Mouse (Mus musculus): ENCODE results near the gene Gm43720.
A peak's percentile ranks its signal among the peaks of the same experiment; 100 is the strongest.
"Not testable (repeated sequence)": the region's sequence is repeated elsewhere in the genome, so short reads cannot be mapped to it uniquely, and the experiment has no call there.

Gm43720 gene

DNA sequence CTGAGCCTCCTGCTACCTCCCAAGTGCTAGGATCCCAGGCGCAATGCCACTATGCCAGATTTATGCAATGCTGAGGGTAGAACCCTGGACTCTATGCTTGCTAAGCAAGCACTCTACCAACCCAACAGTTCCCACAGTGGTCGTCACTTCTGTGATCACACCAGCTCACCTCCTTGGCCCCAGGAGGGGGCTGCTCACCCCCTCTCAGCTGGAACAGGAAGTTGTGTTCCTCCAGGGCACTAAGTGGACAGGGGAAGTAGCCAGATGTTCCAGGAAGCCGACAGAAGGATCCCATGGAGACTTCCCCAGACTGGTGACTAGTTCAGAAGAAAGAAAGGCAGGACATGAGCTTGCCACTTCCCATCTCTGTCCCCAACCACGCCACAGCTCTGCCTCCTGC is 17.8 kb downstream of the Gm43720 start:
- no peak for DNase-seq (ENCODE audit: low spot score in 2 of 2)

DNA sequence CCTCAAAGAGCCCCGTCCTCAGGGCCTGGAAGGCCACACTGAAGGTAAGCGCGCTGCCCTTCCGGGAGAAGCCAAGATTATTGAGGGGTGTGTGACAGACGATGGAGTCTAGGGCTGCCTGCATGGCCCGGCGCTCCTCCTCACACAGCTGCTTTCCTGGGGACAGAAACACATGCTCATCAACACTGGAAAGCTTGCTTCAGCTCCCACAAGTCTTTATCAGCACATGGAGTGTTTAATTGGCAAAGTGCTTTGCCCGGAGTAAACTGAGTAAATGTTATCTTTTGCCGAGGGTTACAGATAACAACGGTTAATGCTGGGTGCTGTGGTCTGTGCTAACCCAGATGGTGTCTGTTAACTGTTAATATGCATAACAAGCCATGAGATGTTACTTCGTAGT is 18.9 kb downstream of the Gm43720 start:
- DNase-seq (ENCODE audit: low spot score in 2 of 2): no peak

DNA sequence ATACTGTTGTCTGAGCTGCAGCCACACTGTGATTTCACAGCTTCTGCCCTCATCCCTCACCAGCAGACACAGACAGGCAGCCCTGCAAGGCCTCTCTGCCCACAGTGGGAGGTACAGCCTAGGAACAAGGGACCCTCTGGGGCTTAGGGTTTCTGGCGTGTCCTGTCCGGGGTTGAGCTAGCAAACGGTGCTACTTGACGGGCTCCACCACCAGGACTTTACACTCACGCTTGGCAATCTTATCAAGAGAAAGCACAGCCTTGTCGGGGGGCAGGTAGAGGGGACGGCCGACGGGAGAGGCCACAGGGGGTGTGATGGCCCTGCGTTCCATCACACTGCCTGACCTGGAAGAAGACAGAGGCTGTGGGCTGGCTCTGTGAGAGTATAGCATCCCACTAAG is 19.7 kb downstream of the Gm43720 start:
- DNase-seq (ENCODE audit: low spot score in 2 of 2): no peak

DNA sequence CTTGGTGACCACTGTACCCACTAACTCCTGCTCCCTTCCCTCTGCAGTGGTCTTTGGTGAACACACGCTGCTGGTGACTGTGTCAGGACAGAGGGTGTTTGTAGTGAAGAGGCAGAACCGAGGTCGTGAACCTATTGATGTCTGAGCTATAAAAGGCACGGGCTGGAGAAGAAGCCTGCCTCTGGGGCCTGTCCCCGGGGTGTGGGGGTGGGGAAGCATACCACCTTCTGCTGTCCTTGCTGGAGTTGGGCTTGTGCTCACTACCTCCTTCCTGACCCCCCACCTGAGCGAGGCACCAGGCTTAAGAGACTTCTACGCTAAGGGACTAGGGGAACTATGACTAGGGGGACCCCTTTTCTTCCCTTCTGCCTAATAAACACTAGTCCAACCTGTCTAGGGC is 20.8 kb downstream of the Gm43720 start:
- DNase-seq (ENCODE audit: low spot score in 2 of 2): no peak

DNA sequence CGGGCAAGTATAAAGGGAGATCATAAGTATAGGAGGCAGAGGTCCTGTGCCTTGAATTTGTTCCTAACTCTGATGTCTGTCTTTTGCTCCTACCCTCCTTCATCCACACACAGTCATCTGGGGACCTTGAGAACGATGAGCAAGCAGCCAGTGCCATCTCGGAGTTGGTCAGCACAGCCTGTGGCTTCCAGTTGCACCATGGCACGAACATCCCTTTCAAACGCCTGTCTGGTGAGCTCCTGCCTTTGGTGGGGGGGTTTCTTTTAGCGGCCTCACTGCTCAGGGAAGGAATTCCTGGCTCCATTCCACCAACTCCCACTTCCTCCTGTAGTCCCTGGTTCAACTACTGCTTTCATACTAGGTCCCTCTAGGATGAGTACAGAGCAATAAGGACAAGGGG is 21.2 kb downstream of the Gm43720 start:
- no peak for DNase-seq (ENCODE audit: low spot score in 2 of 2)

DNA sequence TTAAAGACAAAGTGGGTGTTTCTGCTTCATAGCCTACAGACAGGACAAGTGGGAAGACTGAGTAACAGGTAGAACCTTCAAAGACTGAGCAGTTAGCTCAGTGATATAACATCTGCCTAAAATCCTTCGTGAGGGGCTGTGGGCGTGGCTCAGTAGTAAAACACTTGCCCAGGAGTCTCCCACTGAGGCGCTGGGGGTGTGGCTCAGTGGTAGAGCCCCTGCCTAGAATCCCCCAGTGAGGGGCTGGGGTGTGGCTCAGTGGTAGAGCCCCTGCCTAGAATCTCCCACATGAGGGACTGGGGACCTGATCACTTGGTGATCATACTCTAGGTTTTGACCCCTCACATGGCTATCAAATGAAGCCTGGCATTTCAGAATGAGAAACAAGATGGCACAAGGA is 21.7 kb downstream of the Gm43720 start:
- no peak for DNase-seq (ENCODE audit: low spot score in 2 of 2)

DNA sequence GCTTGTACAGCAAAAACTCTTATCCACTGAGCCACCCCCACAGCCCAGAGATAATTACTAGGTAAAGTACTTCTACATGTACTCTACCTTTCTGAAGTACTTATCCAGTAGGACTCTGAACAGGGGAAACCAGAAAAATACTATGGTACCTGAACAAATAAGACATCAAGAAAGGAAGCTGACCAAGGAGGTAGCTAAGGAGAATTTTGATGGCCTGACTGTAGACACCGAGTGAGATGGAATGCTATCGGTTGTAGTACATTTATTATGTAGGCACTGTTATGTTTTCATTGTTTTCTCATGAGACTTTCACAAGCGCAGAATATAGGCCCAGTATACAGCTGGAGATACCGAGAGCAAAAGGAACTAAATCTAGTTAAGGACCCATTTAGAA is 22.2 kb downstream of the Gm43720 start:
- no peak for DNase-seq (ENCODE audit: low spot score in 2 of 2)

DNA sequence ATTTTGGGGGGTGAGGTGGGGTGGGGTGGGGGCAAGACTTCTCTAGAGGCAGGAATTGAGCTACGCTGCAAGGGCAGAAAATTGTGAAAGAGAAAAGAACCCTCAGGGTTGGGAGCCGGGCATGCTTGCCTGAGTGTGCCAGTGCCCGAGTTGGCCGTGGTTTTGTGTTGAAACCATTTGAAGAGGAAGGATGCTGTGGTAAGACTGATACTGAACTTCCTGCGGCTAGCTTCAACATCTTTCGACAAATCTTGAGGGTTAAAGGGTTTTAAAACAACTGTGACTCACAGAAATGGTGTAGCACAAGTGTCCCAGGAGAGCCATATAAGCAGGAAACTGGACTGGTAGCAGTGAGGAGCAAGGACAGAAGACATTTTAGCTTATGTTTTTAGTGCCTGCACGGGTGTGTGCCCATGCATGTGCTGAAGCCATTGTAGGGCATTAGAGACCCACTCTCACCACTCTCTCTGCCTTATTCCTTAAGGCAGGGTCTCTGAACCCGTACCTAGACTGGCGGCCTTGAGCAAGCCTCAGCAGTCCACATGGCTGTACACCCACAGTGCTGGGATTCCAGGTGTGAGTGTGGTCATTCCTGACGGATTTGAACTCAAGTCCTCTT is 22.7 kb downstream of the Gm43720 start:
- DNase-seq (ENCODE audit: low spot score in 2 of 2): no peak

DNA sequence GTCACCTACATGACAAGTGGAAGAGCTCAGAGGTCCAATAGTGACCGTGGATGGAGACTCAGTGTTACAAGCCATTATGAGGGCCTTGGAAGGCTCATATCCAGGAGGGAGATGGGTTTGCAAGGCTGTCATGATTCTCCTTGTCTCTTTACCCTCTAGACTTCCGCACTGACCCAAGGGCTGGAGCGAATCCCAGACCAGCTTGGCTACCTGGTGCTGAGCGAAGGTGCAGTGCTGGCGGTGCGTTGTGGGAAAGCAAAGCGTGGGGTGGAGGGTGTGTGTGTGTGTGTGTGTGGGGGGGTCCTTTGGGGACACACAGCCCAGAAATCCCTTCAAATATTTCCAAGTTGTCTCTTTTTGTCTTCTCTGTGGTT is 23.7 kb downstream of the Gm43720 start:
- DNase-seq (ENCODE audit: low spot score in 2 of 2): no peak

DNA sequence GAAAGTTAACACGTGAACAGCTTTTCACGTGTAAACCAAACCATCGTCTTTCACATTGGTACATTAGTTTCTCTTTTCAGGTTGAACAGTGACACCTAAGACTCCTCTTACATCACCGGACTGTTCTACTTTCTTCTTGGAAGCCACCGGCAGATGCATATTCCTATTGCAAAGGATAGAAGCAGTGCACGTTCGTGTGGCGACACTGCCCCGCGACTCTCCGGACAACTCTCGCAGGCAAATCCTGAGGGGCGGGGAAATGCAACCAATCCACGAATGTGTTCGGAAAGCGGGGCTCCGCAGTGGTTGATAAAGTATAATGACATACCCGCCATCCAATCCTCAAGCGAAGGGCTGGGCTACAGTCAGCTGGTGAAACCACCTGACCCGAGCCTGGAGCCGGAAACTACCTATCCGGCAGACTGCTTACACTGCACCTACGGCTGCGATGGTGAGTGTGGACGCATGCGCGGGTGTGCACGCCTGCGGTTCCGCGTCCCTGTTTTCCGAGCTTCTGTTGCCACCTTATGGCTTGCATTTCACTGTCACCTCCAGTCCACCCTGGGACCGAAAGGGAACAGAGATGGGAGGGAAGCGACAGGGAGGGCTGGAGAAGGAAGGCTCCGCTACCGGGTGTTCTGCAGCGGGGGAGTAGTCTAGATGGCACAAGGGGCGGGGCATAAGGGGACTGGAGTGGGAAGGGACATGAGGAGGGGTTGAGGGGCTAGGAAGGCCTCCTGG is 24.2 kb downstream of the Gm43720 start, which contains the start of gene Lamtor4:
Gene Lamtor4 (plus strand): TSS at position 130 of the 741 bp plus-strand sequence.
- DNase-seq (ENCODE audit: low spot score in 2 of 2): peak; percentile 94 to 97

DNA sequence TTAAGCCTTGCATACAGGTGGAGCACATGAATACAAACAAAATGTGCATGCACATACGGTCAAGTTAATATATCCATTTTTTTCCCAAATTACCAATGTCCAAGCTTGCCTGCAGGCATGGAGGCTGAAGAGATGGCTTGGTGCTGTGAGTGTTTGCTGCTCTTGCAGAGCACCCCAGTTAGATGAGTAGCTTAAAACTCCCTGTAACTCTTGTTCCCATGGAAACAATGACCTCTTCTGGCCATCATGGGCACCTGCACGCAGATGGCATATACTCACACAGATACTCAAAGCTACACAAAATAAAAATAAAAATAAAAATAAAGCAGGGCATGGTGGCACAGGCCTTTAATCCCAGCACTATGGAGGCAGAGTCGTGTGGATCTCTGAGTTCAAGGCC is 26.7 kb downstream of the Gm43720 start:
- no peak for DNase-seq (ENCODE audit: low spot score in 2 of 2)

DNA sequence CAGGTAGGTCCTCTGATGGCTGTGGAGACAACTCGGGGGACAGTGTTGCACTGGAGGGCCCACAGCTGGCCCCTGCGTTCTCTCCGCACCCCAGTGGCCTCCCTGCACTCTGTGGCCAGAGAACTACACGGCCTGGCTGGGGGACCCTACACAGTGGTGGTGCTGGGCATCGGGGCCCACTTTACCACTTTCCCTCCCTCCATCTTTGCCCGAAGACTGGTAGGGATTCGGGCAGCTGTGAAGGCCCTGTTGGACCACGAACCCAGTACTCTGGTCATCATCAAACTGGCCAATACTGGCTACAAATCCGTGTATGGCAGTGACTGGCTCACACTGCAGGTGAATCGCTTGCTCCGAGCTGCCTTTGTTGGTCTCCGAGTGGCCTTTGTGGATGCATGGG is 28.6 kb downstream of the Gm43720 start:
- DNase-seq (ENCODE audit: low spot score in 2 of 2): no peak

DNA sequence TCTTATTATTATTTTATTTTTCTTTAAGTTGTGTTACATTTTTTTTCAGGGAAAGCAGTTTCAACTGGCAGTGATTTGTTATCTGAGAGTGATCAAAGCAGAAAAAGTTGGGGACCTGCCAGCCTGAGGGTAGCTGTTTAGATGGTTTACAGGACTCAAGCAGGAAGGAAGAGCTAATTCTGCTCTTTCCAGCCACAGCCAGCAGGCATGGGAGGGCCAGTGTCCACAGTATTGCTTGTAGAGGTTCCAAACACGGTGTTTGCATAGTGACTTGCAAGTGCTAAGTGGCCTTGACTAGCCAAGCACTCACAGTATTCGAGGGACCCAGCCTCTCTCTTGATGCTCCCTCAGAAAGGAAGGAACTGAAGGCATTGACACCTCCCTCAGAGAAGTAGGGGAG is 38.2 kb downstream of the Gm43720 start:
- no peak for DNase-seq (ENCODE audit: low spot score in 2 of 2)

DNA sequence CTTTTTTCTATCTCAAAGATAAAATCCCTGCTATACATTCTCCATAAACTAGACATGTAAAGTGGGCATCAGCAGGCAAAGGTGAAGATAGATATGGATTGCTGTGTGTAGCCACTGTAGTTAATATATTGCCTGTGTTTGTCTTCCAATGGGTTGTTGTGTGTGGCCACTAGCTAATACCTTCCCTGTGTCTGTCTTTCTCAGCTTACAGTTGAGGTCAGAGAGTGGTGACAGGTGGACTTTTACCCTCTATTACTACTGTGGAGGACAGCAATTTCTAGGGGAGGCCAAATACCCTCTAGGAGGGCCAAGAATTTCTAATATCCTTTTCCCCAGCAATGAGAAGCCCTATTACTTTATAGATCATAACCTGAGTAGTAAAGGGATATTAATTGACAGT is 45.5 kb downstream of the Gm43720 start:
- no peak for DNase-seq (ENCODE audit: low spot score in 2 of 2)

DNA sequence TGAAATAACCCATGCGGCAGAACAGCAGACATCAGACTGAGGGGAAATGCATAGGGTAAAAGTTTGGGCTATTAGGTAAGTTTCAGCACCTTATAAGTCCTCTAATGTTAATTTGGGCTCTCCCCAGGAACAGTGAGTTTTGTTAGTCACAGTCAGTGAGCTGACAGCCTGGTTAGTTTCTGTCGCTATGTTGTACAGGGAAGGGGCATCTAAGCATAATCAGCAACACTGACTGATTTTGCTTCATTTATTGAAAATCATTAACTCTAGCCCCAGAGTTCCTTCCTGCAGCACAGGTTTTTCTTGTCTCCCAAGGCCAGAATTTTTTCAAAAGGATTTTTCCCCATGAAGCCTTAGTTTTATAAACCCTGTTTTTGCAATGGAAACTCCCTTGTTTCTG is 46.0 kb downstream of the Gm43720 start:
- no peak for DNase-seq (ENCODE audit: low spot score in 2 of 2)

DNA sequence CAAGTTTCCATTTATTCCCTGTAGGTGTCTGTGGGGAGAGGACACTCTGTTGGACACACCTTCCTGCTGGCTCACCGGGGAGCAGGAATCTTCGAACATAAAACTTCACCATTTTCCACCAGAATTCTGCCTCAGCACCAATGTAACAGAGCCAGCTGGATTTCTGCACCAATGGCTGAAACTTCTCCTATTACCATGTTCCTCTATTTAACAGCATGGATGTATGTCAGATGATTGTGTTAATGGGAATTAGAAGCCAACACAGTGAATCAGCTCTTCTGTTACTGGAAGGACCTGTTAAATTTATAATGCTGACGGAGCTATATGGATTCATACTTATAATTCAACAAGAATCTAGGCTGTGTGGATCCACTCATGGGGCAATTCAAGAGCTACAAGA is 50.2 kb downstream of the Gm43720 start:
- DNase-seq (ENCODE audit: low spot score in 2 of 2): no peak

DNA sequence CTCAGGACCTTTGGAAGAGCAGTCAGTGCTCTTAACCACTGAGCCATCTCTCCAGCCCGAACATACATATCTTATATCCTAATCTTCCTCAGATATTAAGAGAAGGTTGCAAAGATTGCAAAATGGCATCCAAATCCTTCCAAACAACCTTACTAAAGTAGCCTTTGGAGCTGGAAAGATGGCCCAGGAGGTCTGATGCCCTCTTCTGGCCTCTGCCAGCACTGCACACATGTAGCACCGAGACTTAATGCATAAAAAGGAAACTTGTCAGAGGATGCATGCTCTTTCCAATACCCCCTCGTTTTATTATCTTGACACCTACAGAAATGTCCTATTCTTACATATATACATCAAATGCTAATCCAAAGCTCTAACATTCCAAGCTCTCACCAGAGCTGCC is 51.7 kb downstream of the Gm43720 start:
- DNase-seq (ENCODE audit: low spot score in 2 of 2): no peak

DNA sequence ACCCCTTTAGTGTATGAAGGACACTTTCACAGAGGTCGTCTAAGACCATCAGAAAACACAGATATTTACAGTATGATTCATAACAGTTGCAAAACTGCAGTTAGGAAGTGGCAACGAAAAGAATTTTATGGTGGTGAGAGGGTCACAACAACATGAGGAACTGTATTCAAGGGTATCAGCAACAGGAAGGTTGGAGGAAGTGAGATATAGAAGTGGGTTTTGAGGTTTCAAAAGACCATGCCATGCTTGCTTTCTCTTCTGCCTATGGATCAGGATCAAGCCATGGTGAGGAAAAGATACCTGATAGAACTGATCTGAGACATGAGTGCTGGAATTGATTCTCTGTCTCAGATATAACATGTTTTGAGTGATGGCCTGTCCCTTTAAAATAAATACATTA is 52.4 kb downstream of the Gm43720 start:
- no peak for DNase-seq (ENCODE audit: low spot score in 2 of 2)

DNA sequence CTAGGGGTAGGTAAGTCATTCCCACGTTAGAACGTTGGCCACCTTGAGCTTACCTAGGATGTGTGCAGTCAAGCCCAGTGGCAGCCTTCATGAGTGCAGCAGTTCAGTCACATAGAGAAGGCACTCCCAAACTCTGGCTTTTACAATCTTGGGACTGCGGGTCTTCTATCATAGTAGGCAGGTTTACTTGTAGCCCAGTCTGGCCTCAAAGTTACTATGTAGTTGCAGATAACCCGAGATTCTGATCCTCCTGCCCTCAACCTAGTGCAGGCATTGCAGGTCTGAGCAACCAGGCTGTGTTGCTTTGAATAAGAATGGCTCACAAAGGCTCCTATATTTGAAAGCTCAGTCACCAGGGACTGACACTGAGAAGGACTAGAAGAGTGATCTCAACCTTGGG is 53.3 kb downstream of the Gm43720 start:
- DNase-seq (ENCODE audit: low spot score in 2 of 2): no peak

DNA sequence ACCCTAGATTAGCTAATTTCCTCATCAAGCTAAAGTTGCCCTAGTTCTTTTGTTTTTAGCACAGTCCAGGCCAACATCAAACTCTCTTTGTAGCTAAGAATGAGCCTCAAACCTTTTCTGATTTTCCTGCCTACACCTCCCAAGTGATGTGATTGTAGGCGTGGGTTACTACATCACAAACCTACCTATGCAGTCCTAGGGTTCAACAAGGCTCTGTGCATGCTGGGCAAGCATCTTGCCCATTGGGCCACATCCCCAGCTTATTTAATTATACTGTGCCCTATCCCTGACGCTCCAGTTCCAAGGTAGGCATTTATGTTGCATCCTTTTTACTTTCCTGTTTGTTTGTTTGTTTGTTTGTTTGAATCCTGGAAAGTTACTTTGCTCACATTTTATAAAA is 54.1 kb downstream of the Gm43720 start, which contains the start of gene Nxpe5:
Gene Nxpe5 (plus strand): TSS at position 199 of the 400 bp plus-strand sequence.
- DNase-seq (ENCODE audit: low spot score in 2 of 2): no peak

DNA sequence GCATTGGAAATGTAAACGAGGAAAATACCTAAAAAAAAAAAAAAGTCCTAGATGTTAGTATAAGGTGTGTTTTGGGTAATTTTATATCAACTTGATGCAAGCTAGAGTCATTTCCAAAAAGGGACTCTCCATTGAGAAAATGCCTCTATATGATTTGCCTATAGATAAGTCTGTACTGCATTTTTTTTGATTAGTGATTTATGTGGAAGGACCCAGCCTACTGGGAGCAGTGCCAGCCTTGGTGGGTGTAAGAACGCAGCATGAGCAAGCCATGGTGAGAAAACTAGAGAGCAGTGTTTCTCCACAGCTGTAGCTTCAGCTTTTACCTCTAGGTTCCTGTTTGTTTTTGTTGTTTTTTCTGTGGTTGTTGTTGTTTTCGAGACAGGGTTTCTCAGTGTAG is 56.5 kb downstream of the Gm43720 start:
- no peak for DNase-seq (ENCODE audit: low spot score in 2 of 2)

DNA sequence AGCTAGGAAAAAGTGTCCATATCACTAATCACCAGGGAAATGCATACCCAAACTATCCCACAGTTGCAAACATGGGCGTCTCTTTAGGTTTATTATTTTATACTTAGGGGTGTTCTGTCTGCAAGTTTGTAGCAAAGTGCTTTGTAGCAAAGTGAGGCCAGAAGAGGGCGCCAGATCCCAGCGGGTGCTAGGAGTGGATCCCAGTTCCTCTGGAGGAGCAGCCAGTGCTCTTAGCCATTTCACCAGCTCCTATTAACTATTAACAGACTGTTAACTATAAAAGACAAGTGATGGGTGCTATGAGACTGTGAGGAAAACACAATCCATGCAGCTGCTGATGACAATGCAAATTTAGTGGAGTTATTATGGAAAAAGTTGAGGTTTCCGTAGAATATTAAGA is 57.6 kb downstream of the Gm43720 start:
- peak; percentile 86 to 87 for DNase-seq (ENCODE audit: low spot score in 2 of 2)

DNA sequence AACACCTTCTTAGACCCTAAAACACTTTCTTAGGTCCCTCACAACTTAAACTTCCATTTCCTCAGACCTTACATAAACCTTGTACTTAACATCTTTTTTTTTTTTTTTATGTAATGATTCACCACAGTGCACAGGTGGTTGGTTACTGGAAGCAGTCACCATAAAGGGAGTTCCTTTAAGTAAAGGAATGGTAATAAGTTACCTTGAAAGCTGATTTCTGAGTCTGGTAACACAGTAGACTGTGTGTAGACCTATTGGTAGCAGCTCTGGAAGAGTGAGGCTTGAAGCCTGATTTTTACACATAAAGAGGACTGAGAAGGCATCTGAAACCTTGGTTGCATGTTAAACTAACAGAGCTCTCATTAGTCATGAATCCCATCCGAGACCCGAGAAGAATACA is 59.9 kb downstream of the Gm43720 start:
- DNase-seq (ENCODE audit: low spot score in 2 of 2): no peak

DNA sequence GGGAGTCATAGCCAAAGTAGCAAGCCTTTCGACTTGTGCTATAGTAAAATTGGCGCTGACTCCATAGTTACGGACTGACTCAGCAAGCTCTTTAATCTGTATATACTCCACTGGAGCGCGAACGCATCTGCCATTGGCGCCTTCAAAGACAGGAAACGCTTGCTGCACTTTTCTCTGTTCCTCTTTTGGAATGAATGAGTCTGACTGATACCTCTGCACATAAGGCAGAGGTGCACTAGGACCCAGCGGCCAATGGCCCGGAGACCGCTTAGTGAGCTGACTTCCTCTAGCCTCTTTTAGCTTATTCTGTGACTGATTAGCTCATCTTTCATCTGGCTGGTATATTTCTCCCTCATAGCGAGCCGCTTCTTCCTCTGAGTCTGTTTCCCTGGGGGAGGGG is 63.1 kb downstream of the Gm43720 start:
- not testable (repeated sequence) for DNase-seq (ENCODE audit: low spot score in 2 of 2)

Data from frontal cortex, postnatal 36 days (tissue).